Mouse (Mus musculus) liver, postnatal 0 days (tissue): Measurements from ENCODE around the gene Maea.

Source experiments
- CTCF ChIP-seq: sonication (generic); IDR thresholded peaks from 2 replicates; pipeline ENCODE4 v1.5.1; 2016; ENCODE audit warnings: antibody characterized with exemption, low read depth
- EP300 ChIP-seq: IDR thresholded peaks from 2 replicates; pipeline ENCODE4 v1.6.1; 2016; ENCODE audit warnings: antibody characterized with exemption, low read depth, mild to moderate bottlenecking

DNA sequence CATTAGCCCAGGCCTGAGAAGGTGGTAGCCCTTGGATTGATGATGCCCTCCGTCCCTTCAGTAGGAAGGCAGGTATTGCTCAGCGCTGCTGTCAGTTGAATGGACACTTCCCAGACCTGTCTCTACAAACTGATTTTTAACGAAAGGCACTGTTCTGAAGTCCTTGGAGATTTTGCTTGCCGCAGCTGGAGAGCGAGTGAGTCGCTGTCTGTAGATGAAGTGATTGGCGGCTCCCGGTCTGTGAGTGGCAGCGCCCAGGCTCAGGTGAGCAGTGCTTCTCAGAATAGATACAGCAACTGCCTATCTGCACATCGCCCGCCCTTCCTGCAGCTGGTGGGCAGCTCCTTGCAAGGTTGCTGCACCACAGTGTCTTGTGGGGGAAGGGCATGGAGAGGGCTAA lies 60.4 kb downstream of the Maea start:
- TF ChIP-seq CTCF (no peak), EP300 (no peak)
